Mouse (Mus musculus) R1 (cell line): ENCODE data around the gene Habp4.

Experiments used
- DNase-seq: peaks from one replicate; pipeline ENCODE4 v3.0.0-alpha.2; 2018; ENCODE audit warnings: low read depth, low spot score

Habp4 gene

DNA sequence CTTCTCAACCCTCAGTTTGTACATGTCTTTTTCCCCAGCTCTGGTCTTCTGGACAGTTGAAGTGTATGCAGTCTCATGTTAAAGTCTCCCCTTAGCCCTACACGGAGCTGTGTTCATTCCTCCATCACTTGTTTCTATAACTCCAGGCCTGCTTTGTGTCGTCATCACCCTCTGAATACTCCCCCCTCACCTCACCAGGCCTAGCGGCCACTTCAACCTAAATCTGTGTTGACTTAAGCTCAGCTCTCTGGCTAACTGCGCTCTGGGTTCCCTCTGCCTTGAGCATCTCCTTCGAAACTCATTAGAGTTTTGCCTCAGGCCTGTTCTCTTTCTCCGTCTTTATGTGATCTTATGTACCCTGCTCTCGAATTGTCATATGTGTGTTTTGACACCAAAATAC lies 16.4 kb downstream of the Habp4 start:
- DNase-seq, result no peak

DNA sequence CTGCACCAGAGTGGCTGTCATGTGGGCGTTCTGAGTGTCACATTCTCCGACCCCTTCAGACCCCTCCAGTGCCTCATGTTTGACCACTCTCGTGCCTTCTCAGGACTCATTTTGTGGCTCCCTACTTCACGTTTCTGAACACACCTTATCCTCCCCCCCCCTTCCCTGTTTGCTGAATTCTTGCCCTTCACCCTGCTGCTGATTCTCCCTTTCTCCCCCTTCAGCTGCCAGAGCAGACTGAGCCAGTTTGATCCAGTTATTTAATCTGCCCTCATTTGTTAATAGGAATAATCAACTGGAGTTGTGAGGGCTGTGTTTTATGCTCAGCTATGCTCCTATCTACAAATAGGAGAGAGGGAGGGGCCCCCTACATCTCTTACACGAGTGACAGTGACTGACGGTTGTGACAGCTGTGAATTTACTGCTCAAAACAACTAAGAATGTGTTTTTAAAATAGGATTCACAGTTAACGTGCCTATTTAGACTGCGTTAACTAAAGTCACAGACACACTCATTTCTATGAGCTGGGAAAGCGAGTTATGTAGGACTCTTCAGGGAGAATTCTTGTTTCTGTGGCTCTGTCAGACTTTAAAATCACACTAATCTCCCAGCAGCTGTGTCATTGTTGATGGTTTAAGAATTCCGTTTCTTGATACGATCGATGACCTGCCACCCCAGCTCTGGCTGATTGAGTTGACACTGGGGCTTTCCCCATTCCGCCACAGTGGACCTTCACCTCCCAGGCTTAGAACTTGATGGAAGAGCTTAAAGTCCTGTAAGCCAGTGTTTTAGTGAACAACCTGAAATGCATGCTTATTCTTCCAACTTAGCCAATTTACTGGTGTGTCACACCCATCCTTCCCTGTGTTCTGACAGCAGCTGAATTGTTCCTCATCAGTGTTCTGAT lies 17.4 kb downstream of the Habp4 start:
- DNase-seq, result no peak

DNA sequence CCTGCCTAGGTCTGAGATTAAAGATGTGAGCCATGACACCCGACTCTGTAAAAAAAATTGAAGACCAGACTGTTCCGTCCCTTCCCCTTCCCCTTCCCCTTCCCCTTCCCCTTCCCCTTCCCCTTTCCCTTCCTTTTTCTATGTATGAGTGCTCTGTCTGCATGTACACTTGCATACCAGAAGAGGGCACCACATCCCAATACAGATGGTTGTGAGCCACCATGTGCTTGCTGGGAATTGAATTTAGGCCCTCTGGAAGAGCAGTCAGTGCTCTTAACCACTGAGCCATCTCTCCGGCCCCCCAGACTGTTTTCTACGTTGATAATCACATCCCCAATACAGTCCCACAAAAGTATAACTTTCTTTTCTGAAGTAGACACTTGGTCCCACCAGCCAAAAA lies 18.7 kb downstream of the Habp4 start:
- DNase-seq, result peak; percentile 89

DNA sequence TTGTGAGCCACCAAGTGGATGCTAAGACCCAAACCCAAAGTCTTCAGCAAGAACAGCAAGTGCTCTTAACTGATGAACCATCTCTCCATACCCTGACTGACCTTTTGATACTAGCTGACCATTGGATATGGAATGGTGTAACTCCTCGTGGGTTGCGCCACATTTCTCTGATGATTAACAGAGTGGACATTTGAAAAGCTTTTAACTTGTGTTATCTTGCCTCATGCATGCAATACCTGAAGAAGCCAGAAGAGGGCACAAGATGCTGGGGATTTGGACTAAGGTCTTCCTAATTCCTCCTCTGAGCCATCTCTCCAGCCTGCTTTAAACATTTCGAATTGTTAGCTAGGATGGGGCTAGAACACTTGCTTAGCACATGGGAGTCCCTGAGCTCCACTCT lies 19.3 kb downstream of the Habp4 start:
- DNase-seq, result peak; percentile 87

DNA sequence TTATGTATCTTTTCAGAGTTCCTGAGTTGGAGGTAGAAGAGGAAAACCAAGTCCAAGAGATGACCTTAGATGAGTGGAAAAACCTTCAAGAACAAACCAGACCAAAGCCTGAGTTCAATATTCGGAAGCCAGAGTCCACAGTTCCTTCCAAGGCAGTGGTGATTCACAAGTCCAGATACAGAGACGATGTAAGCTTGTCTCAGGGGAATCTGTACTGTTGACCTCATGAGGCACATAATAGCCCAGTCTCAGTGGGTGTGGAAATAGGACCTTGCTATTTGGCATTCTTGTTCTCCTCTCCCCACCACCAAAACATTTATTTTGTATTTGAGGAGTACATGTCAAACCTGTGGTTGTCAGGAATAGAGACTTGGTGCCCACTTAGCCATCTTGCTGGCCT lies 20.5 kb downstream of the Habp4 start:
- no peak for DNase-seq

DNA sequence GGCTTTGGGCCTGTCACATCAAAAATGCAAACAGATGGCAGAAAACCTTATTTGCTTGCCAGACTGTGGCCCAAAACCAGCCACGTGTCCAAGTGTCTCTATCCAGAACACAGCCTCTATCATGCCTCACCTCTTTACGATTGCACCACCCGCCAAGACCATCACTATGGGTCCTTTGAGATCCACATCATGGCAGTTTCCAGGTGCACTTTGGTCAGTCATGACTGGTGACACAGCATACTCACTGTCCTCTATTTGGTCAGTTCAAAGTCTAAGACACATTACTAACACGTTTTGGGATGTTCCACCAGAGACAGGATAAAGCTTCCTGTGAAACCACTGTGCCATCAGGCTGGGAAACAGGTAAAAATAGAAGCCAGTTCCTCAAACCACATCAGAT lies 22.0 kb downstream of the Habp4 start:
- DNase-seq, result no peak

DNA sequence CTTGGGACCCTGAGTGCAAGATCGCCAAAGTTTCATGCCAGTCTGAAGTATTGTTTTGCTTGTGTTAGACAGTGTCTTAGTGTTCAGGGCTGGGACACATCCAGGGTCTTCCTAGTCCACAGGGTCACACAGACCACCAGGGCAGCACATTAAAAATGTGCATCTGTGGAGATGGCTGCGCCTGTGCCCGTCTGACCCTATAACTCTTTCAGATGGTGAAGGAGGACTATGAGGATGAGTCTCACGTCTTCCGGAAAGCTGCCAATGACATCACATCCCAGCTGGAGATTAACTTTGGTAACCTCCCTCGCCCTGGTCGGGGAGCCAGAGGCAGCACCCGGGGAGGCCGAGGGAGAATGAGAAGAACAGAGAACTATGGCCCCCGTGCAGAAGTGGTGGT lies 22.7 kb downstream of the Habp4 start:
- DNase-seq, result no peak

DNA sequence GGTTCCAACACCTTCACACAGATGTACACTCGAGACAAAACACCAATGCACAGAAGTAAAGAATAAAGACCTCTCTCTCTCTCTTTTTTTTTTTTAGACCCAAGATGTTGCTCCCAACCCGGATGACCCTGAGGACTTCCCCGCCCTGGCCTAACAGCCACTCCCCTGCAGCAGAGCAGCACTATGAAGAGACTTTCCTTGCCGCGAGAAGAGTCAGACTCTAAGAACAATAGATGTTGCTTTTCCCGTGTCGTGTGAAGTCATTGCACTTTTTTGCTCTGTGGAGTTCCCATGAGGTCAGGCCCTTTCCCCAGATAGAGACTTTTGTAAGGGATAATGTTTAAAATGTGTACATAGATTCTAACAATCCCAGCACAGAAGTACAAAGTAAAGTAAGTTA lies 23.6 kb downstream of the Habp4 start:
- peak; percentile 72 for DNase-seq

DNA sequence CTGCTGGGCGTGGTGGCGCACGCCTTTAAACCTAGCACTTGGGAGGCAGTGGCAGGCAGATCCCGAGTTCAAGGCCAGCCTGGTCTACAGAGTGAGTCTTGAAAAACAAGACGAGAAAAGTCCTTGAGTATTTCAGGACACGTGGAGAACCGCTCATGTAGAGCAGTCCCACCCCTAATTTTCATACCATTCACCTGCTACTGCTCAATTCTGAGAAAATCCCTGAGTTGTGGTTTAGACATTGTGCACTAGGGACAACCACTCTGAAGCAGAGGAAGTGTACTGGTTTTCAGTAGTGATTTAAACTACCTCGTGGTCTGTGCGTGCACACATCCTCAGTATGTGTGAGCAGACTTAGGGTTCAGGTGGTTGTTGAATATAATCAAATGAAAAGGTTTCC lies 24.0 kb downstream of the Habp4 start:
- DNase-seq, result peak; percentile 58

DNA sequence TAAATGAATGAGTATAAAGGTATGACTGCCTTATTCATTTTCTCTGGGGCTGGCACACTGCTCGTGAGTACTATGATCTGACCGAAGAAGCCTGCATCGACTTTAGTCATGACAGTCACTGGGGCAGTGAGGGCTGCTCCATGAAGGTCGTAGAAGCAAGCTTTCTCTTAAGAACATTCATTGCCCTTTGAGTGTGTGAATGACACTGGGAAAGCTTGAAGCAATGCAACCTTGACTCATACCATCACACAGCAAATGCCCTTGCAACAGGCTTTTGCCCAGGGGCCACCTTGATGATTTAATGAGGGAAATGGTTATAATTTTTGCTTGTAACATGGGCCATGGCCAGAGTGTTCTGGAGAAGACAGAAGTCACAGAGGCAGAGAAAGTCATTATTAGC lies 24.9 kb downstream of the Habp4 start:
- DNase-seq, result no peak

DNA sequence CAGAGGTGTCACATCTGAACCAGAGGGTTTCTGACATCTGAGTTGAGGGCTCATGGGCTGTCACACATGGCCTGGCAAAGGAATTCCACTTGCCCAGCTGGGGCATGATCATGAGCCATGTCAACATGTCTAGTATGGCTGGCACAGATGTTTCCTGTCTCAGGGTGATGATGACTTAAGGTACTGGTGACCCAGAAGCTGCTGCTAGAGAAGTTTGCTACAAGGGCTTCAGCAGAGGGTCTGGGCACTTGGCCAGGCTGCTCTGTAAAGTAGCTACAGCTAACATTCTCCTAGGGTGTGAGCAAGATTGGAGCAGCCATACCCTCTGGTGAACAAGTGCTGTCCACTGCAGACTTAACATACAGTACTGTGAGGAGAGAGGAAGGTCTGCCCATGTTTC lies 25.4 kb downstream of the Habp4 start:
- DNase-seq, result no peak

DNA sequence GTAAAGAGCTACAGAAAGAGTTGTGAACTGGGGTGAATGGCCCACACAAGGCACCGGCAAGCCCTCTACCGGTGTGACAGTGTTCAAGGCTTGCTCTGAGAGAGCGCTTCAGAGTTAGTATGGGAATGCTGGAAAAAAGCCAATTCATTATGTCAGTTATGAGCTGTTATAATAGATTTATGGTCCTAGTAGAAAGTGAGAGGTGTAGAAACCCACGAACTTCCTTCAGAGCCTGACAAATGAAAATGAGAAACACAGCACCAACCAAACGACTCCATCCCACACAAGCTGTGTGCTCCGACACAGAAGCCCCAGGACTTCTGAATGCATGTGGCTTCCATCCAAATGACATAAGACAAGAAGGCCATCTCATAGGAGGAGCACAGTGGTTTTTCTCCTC lies 36.3 kb downstream of the Habp4 start:
- DNase-seq, result no peak

DNA sequence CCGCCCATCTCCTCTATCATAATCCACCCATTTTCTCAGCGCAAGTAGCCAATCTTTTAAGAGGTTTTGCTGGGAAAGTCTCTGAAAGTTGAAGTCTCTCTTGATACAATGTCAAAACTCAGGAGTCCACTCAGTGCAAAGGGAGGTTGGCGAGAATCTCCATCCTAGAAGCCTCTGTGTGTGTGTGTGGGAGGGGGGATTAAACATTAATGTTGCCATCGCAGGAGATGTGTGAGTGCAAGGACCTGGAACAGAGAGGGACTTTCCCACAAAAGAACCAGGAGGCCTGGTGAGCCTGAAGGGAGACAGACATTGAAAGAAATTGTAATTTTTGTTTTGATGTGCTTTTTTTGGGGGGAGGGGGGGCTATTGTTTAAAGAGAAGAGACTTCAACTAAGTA lies 36.7 kb downstream of the Habp4 start:
- no peak for DNase-seq

DNA sequence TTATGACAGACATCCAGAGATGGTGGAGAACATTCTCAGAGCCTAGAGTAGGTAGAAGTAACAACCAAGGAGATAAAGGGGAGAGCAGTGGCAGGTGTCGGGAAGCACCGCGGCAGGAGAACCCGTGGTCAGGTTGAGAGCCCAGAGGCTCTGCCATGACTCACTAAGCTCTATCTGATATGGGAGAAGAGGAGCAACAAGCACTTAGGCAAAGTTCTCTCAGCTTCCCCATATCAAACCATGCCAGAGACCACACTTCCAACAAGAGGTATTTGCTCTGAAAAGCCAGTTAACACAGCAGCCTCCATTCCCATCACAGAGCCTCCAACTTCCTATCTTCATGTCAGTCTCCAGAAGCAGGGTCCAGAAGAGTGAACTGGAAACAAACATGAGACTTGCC lies 39.3 kb downstream of the Habp4 start:
- no peak for DNase-seq

DNA sequence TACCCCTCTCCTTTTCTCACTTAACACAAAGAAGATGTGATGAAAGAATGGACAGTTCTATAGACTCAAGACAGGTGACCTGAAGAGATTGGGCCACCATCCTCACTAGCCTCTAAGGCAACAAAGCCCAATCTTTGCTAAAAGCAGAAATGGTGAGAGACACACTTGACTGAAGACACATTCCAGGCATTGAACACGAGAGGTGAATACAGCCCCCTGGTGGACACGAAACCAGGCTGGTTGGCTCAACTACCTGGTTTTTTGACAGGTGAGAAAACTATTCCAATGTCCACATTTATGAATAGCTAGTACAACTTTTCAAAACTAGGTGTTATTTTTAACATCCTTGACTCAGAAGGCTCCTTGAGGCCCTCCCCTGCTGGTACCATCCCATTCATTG lies 43.1 kb downstream of the Habp4 start:
- no peak for DNase-seq

DNA sequence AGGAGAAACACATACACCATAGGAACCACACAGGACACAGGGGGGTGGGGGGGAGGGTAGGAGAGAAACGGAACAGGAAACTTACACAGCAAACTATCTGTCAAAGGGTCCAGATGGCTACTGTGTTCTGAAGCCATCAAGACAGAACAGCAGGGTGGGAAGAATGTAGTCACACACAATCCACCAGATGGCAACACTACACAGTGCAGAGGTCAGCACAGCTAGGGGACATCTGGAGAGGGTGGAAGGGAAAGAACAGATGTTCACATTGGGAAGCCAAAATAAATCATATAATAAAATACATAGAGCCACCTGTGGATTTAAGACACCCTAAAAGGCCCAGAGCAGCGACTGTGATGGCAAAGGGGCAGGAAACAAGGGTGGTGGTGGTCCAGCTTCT lies 43.6 kb downstream of the Habp4 start:
- DNase-seq, result peak; percentile 46

DNA sequence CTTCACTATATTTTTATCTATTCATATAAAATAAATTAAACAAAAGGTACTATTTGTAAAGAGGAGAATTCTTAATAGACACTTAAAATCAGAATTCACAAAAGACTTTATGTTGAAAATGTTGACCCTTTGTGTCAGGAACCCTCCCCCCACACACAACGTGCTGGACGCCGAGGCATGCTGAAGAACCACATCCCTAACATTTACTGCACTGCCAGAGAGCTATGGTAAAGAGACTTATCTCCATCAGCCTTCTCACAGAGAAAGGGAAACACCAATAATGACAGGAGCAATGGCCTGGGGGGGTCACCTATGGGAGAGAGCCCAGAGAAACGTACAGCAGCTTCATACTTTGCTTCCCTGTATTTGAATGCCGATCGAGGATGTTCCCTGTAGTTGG lies 46.5 kb downstream of the Habp4 start:
- DNase-seq, result no peak

DNA sequence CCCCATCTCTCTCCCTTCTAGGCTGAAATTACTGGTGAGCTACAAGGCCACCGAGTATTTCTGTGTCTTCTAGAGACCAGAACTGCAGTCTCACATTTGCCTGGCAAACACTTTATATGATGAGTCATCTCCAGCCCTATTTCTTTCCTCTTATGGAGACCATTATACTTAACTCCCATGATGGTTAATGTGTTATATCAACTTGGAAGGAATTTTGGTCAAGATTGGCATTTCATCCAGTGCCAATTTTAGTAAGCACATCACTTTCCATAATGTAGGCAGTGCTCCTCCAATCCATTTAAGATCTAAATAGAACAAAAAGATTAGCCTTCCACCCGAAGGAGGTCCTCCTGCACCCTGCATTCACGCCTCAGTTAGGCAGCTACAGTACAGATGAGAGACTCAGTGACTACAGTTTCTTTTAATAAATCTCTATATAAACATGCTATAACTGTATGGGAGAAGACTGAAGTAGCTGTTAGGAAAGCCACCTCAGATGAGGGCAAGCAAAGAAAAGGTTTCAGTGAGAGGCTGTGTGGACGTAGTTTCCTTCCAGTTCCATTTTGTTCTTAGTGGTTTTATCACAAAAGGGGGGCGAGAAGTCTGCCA lies 50.5 kb downstream of the Habp4 start:
- DNase-seq, result no peak

DNA sequence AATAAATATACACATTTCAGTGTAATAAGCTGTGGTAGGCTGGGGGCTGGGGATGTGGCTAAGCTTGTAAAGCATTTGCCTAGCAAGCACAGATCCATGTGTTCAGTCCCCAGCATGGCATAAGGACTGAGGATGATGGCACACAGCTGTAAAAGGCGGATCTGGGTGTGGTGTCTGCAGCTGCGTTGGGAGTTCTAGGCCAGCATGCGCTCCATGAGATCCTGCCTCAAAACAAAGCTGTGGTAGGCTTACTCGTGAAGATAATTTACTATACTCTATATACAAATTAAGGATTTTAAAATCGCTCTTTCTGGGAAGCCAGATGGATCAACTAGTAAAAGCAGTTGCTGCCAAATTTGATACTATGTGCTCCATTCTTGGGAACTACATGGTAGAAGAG lies 53.3 kb downstream of the Habp4 start:
- no peak for DNase-seq

DNA sequence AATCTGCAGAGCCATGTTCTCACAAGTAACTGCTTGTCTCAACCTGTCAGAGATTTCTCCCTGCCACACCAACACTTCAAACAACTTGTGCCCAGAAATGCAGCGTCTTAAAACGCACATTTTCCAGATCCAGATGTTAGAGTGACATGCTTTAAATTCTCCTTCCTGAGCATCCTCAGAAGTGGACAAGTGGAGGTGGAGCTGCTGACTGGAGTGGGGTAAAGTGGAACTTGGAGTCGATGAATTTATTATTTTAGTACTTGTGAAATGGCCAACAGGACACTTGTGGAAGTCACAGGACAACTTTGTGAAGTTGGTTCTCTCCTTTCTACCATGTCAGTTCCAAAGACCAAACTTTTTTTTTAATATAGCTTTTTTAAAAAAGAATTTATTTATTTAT lies 64.1 kb downstream of the Habp4 start:
- DNase-seq, result no peak

DNA sequence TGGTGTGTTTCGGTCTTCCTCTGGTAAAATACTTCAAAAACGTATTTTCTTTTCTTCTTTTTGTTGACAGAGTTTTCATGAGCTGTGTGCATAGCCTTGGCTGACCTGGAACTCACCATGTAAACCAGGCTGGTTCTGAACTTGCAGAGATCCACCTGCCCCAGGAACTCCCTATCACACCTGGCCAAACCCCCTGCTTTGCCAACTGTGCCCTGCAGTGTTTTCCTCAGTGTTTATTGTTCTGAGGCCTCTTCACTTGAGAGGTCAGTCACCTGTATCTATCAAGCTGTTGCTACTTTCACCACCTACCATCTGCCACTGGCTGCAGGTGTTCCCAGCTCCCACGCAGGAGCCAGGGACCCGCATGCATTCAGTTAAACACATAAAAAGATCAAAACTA lies 65.1 kb downstream of the Habp4 start:
- DNase-seq, result no peak

DNA sequence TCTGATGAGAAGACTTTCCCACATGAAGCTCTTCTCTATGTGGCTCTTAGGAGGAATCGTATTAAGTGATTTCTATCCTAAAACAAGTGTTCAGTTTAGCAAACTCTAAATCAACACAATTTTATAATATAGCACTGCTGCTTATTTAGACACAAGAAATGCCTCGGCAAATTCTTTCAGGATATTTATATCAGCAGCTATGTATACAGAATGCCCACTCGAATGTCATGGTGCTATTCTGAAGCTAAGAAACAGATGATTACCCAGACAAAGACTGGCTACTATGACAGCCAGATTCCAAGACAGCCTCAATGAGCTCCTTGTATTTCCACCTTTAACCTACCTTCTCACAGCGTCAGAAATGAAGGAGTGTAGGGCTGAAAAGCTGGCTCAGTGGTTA lies 71.5 kb downstream of the Habp4 start:
- DNase-seq, result no peak

DNA sequence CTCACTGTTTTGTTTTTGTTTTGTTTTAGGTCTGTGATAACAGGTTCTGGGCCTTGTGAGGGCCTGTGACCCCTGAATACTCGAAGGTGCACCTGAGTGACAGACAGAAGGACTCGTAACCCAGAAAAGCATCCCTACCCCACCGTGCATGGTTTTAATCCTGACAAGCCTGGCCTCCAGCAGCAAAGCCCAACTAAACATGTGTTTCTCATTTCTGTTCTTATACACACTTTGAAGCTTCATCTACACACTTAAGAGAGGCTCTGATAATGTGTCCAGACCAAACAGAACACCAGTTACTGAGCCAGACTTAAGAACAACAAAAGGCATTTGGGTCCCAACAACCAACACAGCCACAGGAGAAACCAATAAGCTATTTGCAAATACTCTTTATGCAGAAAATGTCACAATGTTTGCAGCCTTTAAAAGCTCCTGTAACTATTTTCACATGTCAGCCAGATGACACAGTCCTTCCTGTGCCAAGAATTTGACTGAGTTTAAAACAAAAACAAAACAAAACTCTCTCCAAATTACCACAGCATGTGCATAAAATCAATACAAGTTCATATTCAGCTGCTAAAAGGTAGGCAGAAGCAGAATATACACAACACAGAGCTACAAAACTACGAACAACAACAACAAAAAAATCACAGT lies 73.6 kb downstream of the Habp4 start:
- DNase-seq, result no peak
